Mouse (Mus musculus): ENCODE measurements at regions not wholly inside any gene's neighbourhood (a gene's known extent, or its start where the extent isn't known, plus 50 kb on each side); places are given as distances from the start of the nearest gene placed in this dataset.

DNA sequence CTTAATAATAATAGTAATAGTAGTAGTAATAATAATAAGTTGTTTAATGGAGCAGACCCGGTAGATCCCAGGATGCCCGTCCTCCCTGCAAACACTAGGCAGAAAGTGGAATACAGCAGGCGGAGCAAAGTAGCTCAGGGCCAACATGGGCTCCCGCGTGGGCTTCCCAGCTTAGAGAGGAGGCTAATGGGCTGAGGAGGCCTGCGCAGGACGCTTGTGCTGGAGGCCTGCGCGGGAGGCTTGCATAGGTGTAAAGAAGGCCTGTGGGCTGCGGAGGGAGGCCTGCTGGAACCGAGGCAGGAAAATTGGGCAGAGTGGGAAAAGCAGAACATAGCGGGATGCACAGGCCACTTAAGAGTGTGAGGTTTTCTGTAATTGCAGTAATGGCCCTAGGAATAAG lies 365.4 kb downstream of the Etnk1 start:
- DNase-seq (ENCODE audit: extremely low read depth, insufficient read length, low spot score): peak; percentile 15

DNA sequence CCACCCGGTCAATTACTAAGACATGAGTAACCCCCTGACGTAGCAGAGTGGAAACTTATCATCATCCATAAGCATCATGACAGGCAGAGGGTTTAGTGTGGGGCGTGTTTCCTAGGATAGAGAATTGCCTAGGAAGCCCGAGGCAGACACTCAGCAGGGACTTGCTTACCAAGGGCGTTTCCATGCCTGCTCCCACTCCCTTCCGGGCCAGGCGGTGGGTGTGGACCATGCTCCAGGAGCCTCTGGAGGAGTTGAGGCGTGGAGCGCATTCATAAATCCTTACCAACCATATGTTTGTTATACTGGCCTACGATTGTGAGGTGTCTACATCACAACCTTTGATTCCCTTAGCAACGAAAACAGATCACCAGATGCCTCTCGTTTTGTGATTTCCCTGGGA lies 368.2 kb downstream of the Etnk1 start:
- peak; percentile 16 for DNase-seq (ENCODE audit: extremely low read depth, insufficient read length, low spot score)

DNA sequence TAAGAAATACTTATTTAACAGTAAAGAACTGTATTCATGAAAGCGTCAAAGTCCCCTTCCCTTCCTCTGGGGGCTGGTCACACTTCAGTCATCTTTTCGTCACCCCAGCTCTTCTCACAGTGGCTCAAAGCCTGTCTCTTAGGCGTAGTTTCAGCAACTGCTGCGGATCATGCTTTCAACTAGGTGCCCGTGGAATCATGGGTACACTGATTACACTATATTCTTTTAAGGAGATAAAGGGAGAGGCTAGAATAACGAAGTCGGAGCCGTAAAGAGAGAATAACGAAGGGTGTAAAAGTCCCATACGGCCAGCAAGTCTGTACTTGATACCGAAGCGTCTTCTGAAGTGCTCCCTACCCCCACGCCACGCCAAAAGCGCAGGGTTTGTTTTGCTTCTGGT lies 368.7 kb downstream of the Etnk1 start:
- no peak for DNase-seq (ENCODE audit: extremely low read depth, insufficient read length, low spot score)

DNA sequence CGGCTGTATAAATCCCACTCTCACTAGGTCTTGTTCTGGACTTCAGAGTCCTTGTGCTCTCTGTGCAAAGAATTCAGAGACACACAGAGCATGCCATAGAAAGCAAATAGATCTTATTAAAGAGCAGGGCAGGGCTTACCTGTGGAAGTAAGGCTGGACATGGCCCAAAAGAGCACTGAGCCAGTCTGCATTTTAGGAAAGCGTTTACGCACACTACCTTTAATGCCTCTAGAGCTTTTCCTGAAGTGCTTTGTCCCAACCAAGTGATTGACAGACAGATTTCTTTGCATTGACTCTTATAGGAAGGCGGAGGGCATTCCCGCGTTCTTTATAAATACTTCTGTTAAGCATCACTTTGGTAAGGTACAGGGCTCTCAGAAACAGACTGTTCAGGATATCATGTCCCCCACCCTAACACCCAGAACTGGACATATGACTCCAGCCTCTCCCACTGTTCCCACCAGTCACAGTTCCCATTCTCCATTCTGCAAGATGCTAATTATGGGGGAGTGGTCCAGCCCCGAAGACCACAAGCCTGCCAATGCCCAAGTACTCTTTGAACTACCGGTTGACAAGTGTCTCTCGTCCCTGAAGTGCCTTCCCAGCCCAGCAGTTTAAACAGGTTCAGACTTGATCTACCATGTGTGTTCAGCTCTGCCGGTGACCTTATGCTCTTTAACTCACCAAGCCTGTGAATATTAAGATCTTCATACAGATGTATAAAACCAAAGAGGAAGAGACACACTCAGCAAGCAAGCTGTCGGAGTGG lies 369.7 kb downstream of the Etnk1 start:
- DNase-seq (ENCODE audit: extremely low read depth, insufficient read length, low spot score): no peak

DNA sequence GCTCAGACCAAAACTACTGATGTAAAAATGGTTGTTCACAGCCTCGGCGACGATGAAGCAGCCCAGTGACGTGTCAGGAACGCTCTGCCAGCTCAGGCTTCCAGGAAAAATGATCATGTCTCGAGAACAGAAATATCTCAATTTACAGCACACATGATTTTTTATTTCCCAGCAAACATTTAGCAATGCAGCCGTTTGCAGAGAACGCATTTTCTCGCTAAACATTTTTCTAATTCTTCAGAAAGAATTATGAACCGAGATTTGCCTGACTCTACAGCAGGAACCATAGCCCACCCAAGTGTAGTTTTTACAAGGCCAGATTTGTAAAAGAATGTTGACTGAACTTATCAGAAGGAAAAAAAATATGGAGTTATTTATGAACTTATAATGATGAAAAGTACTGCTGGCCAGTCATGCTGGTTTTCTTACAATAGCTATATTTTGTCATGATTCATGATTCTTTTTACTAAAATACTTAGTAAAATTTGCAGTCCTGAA lies 380.4 kb downstream of the Etnk1 start:
- DNase-seq (ENCODE audit: extremely low read depth, insufficient read length, low spot score): no peak

DNA sequence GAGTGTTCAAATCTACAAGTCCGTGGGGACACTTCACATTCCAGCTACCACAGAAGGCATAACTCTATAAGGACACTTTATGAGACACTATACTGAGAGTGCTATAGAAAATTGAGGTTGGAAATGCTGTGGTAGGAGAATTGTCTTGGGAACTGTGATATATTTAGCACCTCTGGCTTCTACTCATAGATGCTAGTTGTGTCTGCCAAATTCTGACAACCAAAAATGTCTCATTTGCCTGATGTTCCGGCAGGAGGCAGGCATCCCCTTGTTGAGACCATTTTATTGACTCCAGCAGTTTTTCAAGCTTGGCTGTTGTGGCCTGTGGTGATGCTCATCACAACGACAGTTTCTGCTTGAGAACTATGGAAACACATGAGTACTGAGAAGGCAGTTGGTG lies 387.9 kb downstream of the Etnk1 start:
- no peak for DNase-seq (ENCODE audit: extremely low read depth, insufficient read length, low spot score)

DNA sequence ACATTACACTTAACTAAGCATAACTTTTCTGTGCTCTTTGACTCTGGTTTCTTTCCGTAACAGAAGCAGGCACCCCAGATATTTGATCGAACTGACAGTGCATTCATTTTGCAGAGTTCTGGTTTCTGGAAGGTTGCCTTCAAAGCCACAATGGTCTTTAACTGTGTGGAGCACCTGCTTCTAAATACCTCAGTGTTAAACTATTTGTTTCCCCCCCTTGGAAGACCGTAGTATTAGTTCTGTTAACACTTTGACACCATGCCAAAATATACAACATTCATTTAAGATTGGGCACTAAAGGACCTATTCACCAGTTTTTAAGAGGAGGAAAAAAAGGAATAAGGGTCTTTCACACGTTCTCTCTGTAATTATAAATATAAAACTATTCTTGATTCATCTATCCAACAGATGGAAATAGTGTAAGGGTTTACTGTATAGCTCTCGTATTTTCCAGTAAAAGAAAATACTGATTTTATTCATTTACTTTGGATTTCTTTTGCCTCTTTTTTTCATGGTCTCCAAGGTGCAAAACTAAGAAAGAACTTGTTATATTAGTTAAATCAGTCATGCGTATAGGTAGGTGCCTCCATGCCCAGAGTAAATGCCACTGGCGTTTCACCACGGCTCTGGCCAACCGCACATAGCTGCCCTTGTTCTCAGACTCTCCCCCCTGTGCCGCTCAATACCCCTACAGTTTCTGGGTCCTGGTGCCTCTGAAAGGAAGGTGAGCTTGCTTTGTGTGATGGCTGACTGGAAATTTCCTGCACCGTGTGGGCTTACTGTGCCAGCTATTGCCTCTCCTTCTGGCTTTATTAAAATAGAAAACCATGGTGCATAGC lies 391.2 kb downstream of the Etnk1 start:
- DNase-seq (ENCODE audit: extremely low read depth, insufficient read length, low spot score): no peak

DNA sequence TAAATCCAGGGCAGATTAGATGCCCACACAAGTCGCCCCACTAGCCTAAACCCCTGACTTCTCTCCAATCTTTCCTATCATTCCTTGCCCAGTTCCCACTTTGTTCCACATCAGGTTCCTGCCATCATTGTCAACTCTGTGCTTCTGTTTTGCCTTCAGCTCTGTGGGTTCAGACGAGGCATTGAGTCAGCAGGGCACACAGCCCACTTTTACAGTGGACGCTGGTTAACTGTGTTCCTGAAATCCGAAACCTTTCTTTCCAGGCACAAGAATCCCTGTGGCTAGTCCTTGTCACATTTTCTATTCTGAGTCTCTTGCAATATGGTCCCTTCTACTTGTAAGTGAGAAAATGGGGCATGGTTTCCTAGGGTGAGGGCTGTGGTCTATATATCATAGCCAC lies 392.3 kb downstream of the Etnk1 start:
- DNase-seq (ENCODE audit: extremely low read depth, insufficient read length, low spot score): peak; percentile 36

DNA sequence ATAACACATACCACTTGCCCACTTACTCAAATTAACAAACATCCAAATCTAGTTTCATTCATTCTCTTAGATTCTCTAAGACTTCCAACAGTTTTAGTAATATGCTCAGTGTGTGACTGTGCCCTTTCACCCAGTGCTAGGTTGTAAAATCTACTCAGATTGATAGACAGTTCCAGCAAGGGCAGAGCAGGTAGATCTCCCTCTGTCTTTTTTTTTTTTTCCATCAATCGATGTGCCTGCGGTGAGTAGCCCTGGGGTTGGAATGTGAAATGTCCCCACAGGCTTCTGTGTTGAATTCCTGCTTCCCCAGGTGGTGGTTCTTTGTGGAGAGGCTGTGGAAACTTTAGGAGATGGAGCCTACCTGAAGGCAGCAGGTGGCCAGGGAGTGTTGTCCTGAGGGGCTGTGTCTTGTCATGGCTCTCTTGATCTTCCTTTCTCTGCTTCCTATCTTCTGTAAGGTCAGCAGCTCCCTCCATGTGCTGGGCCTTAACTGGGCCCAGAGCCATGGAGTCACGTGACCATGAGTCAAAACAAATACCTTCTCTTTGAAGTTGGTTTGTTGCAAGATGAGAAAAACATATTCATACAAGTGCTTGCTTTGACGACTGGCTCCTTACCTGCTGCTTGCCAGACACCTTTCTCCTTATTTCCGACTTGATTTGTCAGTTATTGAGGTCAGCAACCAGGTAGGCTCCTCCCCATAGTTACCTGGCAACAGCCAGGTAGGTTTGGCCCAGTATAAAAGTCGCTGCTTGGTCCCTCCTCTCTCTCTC lies 394.5 kb downstream of the Etnk1 start:
- peak; percentile 23 for DNase-seq (ENCODE audit: extremely low read depth, insufficient read length, low spot score)

DNA sequence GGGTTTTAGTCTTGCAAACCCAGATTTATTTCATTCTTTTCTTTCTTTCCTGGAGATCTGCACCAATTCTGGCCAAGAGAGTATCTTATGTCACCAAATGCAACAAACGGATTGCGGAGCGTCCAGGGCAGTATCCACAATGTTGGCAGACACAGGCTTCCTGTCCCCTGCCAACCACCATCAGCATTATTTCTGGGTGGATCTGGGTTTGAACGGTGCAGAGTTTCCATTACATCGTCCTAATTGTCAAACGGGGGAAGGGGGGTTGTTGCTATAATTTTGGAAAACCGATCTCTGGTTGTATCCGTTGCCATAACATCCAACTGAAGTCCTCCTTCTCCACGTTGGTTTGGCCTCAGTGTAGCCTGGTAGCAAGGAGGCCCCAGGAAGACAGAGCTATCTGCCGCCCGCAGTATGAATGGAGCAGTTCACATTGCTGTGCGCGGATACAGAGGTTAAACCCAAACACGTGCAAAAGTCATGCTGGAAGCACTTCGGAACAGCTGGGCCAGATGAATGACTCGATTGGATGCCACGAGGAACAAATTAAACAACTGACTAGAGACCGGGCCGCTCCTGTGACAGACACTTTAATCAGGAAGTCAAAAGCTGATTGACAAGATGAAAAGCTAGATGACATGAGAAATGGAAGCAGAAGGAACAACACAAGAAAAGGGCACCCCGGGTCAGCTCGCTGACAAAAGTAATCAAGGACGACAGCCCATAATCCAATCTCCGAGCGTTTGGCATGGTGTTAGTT lies 404.5 kb downstream of the Etnk1 start:
- no peak for DNase-seq (ENCODE audit: extremely low read depth, insufficient read length, low spot score)

DNA sequence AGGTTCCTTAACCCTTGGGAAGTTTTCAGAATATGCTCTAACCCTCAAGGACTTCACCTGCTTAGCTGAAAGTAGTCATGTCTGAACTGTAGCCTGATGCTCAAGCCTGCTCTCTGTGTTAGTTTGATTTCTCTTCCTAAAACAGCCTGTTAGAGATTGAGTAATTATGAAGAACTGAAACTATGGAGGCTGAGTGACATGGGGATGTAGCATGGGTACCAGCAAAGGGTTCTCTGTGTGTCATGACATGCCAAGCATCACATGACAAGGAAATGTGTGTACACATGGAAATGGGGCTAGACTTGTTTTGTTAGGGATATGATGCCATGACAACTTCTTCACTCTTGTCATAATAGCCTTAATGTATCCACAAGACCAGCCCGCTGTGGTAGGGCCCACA lies 412.2 kb downstream of the Etnk1 start:
- DNase-seq (ENCODE audit: extremely low read depth, insufficient read length, low spot score): no peak

DNA sequence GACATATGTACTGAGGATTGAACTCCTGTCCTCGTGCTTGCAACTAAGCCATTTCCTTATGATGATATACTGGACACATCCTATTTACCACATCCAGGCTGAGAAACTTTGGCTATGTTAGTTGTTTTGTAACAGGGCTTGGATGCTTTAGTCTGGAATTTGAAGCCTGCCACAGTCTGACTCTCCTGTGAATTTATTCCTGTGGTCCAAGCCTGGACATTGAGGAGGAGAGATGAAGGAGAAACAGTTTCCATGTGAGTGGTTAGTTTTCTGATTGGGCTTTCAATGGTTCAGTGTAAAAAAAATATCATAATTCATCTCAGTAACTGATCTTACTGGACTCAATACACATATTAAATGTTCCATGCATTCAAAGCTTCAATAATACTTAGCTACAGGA lies 422.6 kb downstream of the Etnk1 start:
- DNase-seq (ENCODE audit: extremely low read depth, insufficient read length, low spot score): no peak

DNA sequence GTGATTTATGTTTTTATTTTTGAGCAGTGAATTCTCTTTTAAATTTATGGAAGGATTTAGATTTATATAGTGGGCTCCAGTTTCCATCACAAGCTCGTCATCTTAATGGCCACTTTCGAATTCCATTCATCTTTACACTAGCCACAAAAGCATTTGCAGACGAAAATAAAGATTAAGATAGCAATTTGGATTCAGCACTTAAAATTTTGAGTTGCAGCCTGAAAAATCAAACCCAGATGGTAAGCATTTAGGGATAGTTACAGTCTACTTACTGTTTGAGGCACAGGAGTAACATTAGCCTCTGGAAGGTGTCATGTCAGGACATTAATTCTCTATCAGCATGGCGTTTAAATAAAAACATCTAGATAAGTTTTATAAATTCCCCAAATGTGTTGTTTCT lies 423.2 kb downstream of the Etnk1 start:
- DNase-seq (ENCODE audit: extremely low read depth, insufficient read length, low spot score): no peak

DNA sequence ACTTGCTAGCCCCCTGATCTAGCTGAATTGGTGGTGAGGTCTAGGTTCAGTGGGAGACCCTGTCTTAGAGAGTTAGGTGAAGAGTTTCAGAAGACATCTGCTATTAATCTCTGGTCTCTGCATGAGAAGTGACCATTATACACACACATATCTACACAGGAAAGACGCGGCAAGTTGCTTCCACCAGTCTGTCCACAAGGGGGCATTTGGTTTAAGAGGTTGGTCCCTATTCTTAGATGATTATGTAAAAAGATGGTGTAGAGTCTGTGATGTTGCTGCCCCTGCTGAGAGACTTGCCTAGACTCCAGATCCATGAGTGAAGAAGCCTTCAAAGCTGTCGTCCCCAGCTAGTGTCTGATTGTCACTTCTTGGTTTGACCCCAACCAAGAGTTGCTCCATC lies 425.5 kb downstream of the Etnk1 start:
- DNase-seq (ENCODE audit: extremely low read depth, insufficient read length, low spot score): no peak

DNA sequence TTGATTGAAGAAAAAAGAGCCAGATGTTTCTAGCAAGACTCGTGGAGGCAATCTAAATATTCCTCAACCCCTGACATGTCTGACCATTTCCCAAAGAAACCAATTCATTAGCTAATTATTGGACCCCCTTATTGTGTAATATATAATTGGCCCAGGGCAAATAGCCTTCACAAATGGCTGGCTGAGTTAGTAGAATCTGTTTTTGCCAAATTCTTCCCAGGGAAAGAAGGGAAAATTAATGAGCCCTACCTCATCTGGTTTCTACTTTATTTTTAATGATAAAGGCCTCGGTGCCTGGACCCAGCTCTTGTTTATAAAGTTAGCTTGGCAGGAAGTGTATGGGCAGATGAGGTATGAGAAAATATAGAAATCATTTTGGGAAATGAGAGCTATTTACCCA lies 428.5 kb downstream of the Etnk1 start:
- DNase-seq (ENCODE audit: extremely low read depth, insufficient read length, low spot score): no peak

DNA sequence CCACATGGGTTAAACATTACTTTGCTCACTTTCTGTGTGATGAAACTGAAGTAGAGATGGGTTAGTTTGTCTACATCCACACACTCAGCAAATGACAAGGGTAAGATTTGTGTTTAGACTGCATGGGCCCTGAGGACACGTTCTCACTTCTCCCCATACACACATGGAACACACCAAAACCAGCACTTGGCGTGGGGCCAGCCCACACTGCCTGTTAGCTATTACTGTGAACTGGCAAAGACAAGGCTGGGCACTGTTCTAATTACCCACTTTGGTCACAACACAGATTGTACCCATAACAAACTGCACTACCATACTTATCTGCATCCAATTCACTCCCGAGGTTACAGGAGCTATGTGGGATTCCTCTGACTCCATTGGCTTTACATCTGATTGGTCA lies 430.4 kb downstream of the Etnk1 start:
- no peak for DNase-seq (ENCODE audit: extremely low read depth, insufficient read length, low spot score)

DNA sequence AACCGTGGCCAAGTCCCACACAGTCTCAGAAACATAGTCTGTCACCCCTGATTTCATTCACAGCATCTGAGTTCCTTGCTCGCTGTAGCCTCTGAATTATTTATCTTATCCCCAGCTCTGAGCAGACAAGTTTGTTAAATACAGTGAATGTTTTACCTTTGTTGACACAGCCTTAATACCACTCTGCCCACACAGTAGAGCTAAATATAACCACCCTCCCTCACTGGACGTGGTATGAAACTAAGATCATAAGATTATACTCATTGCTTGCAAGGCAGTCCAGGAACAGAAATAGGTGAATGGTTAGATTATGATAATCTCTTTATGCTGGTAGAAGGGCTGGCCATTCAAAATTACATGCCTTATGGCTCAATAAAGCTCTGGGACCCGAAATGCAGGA lies 431.9 kb downstream of the Etnk1 start:
- no peak for DNase-seq (ENCODE audit: extremely low read depth, insufficient read length, low spot score)

DNA sequence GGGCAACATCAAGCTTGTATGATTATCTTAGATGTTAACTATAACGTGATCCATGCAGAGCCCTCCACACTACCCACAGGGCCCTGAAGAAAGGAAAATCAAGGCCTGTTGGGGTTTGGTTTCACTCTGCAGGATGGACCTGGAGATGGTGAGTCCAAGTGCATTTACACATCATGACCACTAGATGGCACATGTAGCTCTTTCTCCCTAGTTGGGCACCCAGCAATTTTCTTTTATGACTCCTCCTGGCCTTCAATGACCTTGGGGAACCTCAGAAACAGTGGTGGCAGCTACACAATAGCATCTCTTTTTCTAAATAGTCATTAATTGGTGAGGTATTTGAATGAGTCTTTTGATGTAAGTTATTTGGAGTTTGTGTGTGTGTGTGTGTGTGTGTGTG lies 442.1 kb downstream of the Etnk1 start:
- peak; percentile 57 for DNase-seq (ENCODE audit: extremely low read depth, insufficient read length, low spot score)

DNA sequence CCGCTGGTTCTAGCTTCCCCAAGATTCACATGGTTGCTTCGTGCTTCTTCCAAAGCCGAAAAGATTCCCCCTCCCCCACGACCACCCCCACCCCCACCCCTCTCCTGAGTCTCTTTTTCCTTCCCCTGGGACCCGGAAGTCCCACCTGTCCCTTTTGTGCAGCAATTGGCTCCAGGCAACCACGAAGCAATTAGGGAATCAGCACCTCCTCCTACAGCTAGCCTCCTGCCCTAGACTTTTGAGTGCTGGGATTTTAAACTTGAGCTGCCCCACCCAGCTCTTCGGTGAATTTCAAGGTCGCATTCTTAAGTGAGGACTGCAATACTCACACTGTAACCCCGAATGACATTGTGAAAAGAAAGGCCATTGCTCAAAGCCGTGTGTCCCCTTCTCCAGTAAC lies 445.9 kb downstream of the Etnk1 start:
- no peak for DNase-seq (ENCODE audit: extremely low read depth, insufficient read length, low spot score)

DNA sequence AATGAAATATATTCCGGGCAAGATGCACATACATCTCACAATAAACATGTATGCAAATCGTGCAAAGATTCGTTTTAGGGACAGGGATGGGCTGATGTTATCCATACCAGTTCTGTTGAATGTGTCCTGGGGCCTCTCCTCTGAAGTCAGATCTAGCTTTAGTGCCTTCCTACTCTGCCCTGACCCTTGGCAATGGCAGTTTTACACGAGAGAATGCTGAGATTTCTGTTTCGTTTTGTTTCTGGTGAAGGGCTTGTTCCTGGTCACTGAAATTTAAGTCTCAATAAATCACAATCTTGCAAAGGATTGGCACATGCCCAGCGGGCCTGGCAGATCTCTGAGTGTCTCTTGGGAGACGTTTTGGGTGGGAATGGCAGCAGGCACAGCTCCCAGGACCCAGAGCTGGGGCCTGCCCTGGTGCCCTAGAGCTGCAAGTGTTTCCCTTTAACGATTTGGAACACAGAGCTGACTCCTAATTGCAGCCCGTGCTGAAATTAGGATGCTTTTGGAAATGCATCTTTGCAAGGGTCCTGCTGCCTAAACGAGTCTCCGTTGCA lies 447.5 kb downstream of the Etnk1 start:
- DNase-seq (ENCODE audit: extremely low read depth, insufficient read length, low spot score): peak; percentile 31

Data from 3134 (cell line).